Mouse (Mus musculus) layer of hippocampus, adult 8-10 months (tissue): ENCODE results near the gene Tceal3. TPM values are rescaled to one million over a fixed set of nuclear protein-coding genes. Genes with fewer than 3 reads are reported as not detected.
"Not testable (repeated sequence)": the region's sequence is repeated elsewhere in the genome, so short reads cannot be mapped to it uniquely, and the experiment has no call there.

Source experiments
- DNase-seq, 2 experiments: peaks; one replicate each; pipeline ENCODE4 v3.0.0; 2022; ENCODE audit warnings: low spot score in 2 of 2
- total RNA-seq, 4 experiments: library from RNA; stranded (reverse); gene quantifications; 2 replicates each; pipeline ENCODE4 v1.2.4; 2022

The Tceal3 gene
- total RNA-seq, 4 experiments from 2014 or later = 169 to 202 (median 181) TPM

- DNase-seq = no peak
These were observed 102.6 kb downstream of the Tceal3 start for GRCm38 (mm10) chrX:136693196-136693595.

DNA sequence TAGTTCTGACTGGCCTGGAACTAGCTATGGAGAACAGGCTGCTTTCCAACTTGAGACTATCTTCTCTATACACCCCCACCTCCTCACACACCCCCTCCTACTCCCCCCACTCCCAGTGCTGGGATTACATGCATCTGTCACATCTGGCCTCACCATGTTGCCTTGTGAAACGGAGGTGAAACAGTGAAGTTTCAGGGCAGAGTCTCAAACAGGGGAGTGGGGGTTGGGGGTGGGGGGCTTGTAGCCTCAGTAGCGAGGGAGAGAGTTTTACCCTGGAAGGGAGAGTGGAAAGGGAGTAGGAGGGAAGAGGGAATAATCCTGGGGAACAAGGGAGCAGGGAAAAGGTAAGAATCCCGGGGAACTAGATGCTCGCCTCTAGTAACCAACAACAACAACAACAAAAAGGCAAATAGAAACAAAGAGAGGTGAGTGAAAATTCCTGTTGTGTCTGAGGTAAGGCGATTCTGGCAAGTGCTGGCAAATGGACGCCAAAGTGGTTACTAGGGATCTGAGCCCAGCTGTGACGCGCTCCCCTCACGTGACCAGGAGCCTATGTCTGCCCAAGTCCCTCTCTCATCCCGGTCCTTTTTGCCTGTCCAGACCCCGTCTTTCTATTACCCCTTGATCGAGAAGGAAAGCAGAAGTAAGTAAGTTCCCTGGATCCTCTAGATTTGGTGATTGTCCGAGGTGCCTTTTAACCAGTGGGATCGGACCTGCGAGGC lies 117.0 kb downstream of the Tceal3 start, which contains the start of gene Tceal1:
Gene Tceal1, plus strand, starts transcription at position 537 of the 722 bp plus-strand sequence.
- peak; percentile 58 to 68 for DNase-seq

- DNase-seq = peak in 1 of 2 experiments; percentile 20
These were observed 117.6 kb downstream of the Tceal3 start for GRCm38 (mm10) chrX:136708168-136708681.

DNA sequence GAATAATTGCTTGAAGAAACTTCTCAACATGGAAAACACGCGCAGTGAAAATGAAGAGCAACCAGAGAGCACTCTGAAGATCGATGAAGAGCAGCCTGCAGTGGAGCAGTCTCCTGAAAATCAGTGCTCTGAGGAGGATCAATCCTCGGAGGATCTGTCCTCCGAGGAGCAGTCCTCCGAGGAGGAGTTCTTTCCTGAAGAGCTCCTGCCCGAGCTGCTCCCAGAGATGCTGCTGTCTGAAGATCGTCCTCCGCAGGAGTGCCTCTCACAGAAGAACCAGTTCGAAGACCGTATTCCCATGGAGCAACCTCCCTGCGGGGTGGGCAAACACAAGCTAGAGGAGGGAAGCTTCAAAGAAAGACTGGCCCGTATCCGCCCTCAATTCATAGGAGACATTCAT lies 118.1 kb downstream of the Tceal3 start:
- no peak for DNase-seq

DNA sequence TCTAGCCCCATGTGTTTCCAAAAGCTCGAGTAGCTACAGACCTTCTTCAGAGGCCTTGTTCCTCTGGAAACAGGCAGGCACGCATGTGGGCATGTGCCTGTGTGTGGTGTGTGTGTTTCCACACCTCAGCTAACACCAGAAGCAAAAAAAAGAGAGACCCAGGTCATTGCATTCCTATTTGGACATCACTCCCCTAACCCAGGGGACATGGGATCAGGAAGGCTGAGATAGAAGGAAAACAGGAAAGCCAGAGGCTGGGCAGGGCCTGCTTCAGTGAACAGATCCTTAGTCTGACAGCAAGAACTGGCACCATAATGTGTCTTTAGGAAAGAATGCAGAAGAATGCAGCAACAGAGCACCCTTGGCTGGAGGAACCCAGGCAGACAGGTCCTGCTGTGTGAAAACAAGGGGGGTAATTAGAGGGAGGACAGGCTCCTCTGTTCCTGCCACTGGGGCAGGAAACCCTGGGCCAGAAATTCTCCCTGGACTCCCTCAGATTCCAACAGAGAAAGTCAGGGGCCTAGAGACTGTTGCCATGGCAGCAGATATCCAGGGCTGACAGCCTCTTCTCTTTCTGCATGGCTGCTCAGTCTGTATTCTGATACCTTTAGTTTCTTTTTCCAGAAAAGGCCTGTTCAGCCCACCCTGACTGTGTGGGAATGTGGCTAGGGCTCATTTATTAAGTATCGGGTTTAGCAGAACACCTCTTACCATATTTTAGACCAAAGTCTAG lies 124.3 kb downstream of the Tceal3 start:
- not testable (repeated sequence) for DNase-seq

Other genes with a start within 250 kb of the Tceal3 start
- gene Kir3dl1, start 72.8 kb upstream of the Tceal3 start, total RNA-seq = not detected
- under 1 TPM in 1 of 4 experiments, not detected in 3; 0.25 TPM for gene Kir3dl2, start 46.8 kb upstream of the Tceal3 start, total RNA-seq
- 10 to 100 TPM; 13.1 to 16.4 (median 15.0) TPM for gene Tceal1, start 117.1 kb downstream of the Tceal3 start, total RNA-seq
- gene Morf4l2, start 152.8 kb downstream of the Tceal3 start, total RNA-seq = 100 to 1,000 TPM; 325 to 385 (median 347) TPM
- gene Glra4, start 189.3 kb downstream of the Tceal3 start, total RNA-seq = under 1 TPM in 1 of 4 experiments, not detected in 3; 0.45 TPM
- gene Plp1, start 231.8 kb downstream of the Tceal3 start, total RNA-seq = 100 to 1,000 TPM; 774 to 956 (median 858) TPM